Mouse (Mus musculus) lung, embryonic 16.5 days (tissue): ENCODE measurements around the gene Atp6v0a2. TPM values are rescaled to one million over a fixed set of nuclear protein-coding genes. Genes with fewer than 3 reads are reported as not detected.

Experiments
- ATAC-seq: fragments of 200-750 bp; cut with Nextera tagmentation; 2 replicates; pipeline ENCODE4 v1.8.0; 2017; ENCODE audit warnings: low read depth, mild to moderate bottlenecking, moderate library complexity
- H3K27ac ChIP-seq: fragments of 300-500 bp; sonication (generic); 2 replicates; pipeline ENCODE4 v1.5.1; 2014; ENCODE audit warnings: mild to moderate bottlenecking, control low read depth, low read length
- H3K27me3 ChIP-seq: fragments of 300-500 bp; sonication (generic); 2 replicates; pipeline ENCODE4 v1.6.1; 2014; ENCODE audit warnings: low read depth, low read length, mixed read lengths; ENCODE audit not compliant: control insufficient read depth, insufficient read depth
- H3K36me3 ChIP-seq: fragments of 300-500 bp; sonication (generic); 2 replicates; pipeline ENCODE4 v1.6.1; 2014; ENCODE audit warnings: low read length; ENCODE audit not compliant: control insufficient read depth, insufficient read depth
- H3K4me1 ChIP-seq: fragments of 300-500 bp; sonication (generic); replicated peaks from 2 replicates; pipeline ENCODE4 v1.6.1; 2014; ENCODE audit warnings: low read length, mixed read lengths; ENCODE audit not compliant: control insufficient read depth, insufficient read depth
- H3K4me2 ChIP-seq: fragments of 300-500 bp; sonication (generic); 2 replicates; pipeline ENCODE4 v1.6.1; 2014; ENCODE audit warnings: low read depth, low read length, control low read depth
- H3K4me3 ChIP-seq: fragments of 300-500 bp; sonication (generic); 2 replicates; pipeline ENCODE4 v1.5.1; 2014; ENCODE audit warnings: mild to moderate bottlenecking, low read length, control low read depth
- H3K9ac ChIP-seq: fragments of 300-500 bp; sonication (generic); 2 replicates; pipeline ENCODE4 v1.6.1; 2014; ENCODE audit warnings: low read length, control low read depth
- H3K9me3 ChIP-seq: fragments of 300-500 bp; sonication (generic); 2 replicates; pipeline ENCODE4 v1.6.1; 2016; ENCODE audit warnings: low read length; ENCODE audit not compliant: control insufficient read depth
- WGBS: fragments of 180-500 bp; shearing (Covaris S2); extraction: QIAGEN DNeasy Blood & Tissue Kit; methylation state at CpG from one replicate; pipeline ENCODE4 v1.1.7; 2014; 5-methylcytosine and 5-hydroxymethylcytosine counted together
- polyA plus RNA-seq: library from polyadenylated mRNA; unstranded; fragments of >200 nt; fragmentation: Nextera tagmentation; extraction: Ambion mirVana; gene quantifications from 2 replicates; pipeline ENCODE4 v1.2.1, GENCODE M21; 2015

Atp6v0a2 gene
- polyA plus RNA-seq, 1 experiment from 2014 or later: 39.5 TPM

GRCm38 (mm10) chr5:124723125-124723524, 94.7 kb downstream of the Atp6v0a2 start:
- H3K27ac ChIP-seq: no peak overlapping the region
- 92% methylated on average over 6 of the region's 6 CpGs for WGBS
- H3K4me3 ChIP-seq: no peak overlapping the region
- peaks cover 22% of the 10 kb centered on the region for H3K36me3 ChIP-seq
- no peak overlapping the region for H3K9ac ChIP-seq
- no peaks in the 10 kb centered on the region for H3K9me3 ChIP-seq
- H3K27me3 ChIP-seq: no peaks in the 10 kb centered on the region
- no peaks in the 10 kb centered on the region for H3K4me1 ChIP-seq
- H3K4me2 ChIP-seq: no peak overlapping the region
- ATAC-seq: no peak

GRCm38 (mm10) chr5:124724997-124725396, 96.6 kb downstream of the Atp6v0a2 start, which contains the start of gene Dnah10:
TSS of gene Dnah10 (plus strand) at chr5:124725085.
- Histone ChIP-seq H3K27ac (no peak within 1 kb of the TSS), H3K9me3 (no peaks in the 10 kb centered on the region), H3K9ac (no peak within 1 kb of the TSS), H3K4me2 (no peak within 1 kb of the TSS), H3K27me3 (no peaks in the 10 kb centered on the region), H3K4me3 (no peak within 1 kb of the TSS), H3K36me3 (peaks cover 12% of the 10 kb centered on the region), H3K4me1 (peaks cover 5% of the 10 kb centered on the region; the same call in 1 of the 2 replicates)
- ATAC-seq: peak; percentile 43; the same call in 1 of the 2 replicates
- 9% methylated on average over 29 of the region's 29 CpGs for WGBS

GRCm38 (mm10) chr5:124729662-124730206, 101.4 kb downstream of the Atp6v0a2 start:
- no peaks in the 10 kb centered on the region for H3K36me3 ChIP-seq
- no peaks in the 10 kb centered on the region for H3K9me3 ChIP-seq
- peak; percentile 43; the same call in 1 of the 2 replicates for ATAC-seq
- peak overlapping the region; percentile 42 for H3K4me3 ChIP-seq
- no peaks in the 10 kb centered on the region for H3K27me3 ChIP-seq
- no peak overlapping the region for H3K27ac ChIP-seq
- H3K4me1 ChIP-seq: peaks cover 5% of the 10 kb centered on the region; the same call in 1 of the 2 replicates
- peak overlapping the region; percentile 47; the same call in 1 of the 2 replicates for H3K9ac ChIP-seq
- 13% methylated on average over 19 of the region's 21 CpGs for WGBS
- H3K4me2 ChIP-seq: peak overlapping the region; percentile 63

GRCm38 (mm10) chr5:124733961-124734360, 105.6 kb downstream of the Atp6v0a2 start:
- Histone ChIP-seq H3K4me1 (peaks cover 5% of the 10 kb centered on the region; the same call in 1 of the 2 replicates), H3K36me3 (no peaks in the 10 kb centered on the region), H3K4me2 (no peak overlapping the region), H3K27ac (no peak overlapping the region), H3K4me3 (no peak overlapping the region), H3K9me3 (no peaks in the 10 kb centered on the region), H3K9ac (no peak overlapping the region), H3K27me3 (no peaks in the 10 kb centered on the region)
- 82% methylated on average over 12 of the region's 12 CpGs for WGBS
- no peak for ATAC-seq

GRCm38 (mm10) chr5:124741898-124742599, 113.7 kb downstream of the Atp6v0a2 start:
- ATAC-seq: no peak
- no peak overlapping the region for H3K4me3 ChIP-seq
- no peak overlapping the region for H3K4me2 ChIP-seq
- H3K4me1 ChIP-seq: no peaks in the 10 kb centered on the region
- 92% methylated on average over 21 of the region's 21 CpGs for WGBS
- no peaks in the 10 kb centered on the region; the same call in 1 of the 2 replicates for H3K9me3 ChIP-seq
- no peaks in the 10 kb centered on the region for H3K27me3 ChIP-seq
- H3K27ac ChIP-seq: no peak overlapping the region
- no peak overlapping the region for H3K9ac ChIP-seq
- H3K36me3 ChIP-seq: no peaks in the 10 kb centered on the region

- WGBS: 78% methylated on average over 3 of the region's 3 CpGs
- Histone ChIP-seq H3K9me3 (no peaks in the 10 kb centered on the region; the same call in 1 of the 2 replicates), H3K27me3 (no peaks in the 10 kb centered on the region), H3K27ac (no peak overlapping the region), H3K36me3 (no peaks in the 10 kb centered on the region), H3K4me1 (no peaks in the 10 kb centered on the region), H3K9ac (no peak overlapping the region), H3K4me2 (no peak overlapping the region), H3K4me3 (no peak overlapping the region)
- ATAC-seq: no peak
Measured at GRCm38 (mm10) chr5:124743841-124744240, 115.5 kb downstream of the Atp6v0a2 start.

- no peaks in the 10 kb centered on the region for H3K4me1 ChIP-seq
- H3K4me3 ChIP-seq: no peak overlapping the region
- H3K9ac ChIP-seq: no peak overlapping the region
- no peaks in the 10 kb centered on the region for H3K9me3 ChIP-seq
- no peaks in the 10 kb centered on the region for H3K36me3 ChIP-seq
- H3K4me2 ChIP-seq: no peak overlapping the region
- whole genome bisulfite sequencing: 90% methylated on average over 15 of the region's 15 CpGs
- no peak overlapping the region for H3K27ac ChIP-seq
- no peak for ATAC-seq
- H3K27me3 ChIP-seq: no peaks in the 10 kb centered on the region
Measured at GRCm38 (mm10) chr5:124746220-124746619, 117.8 kb downstream of the Atp6v0a2 start.

- no peak overlapping the region for H3K4me3 ChIP-seq
- H3K27me3 ChIP-seq: no peaks in the 10 kb centered on the region
- H3K4me1 ChIP-seq: no peaks in the 10 kb centered on the region
- H3K9ac ChIP-seq: no peak overlapping the region
- H3K9me3 ChIP-seq: no peaks in the 10 kb centered on the region
- H3K27ac ChIP-seq: no peak overlapping the region
- H3K4me2 ChIP-seq: no peak overlapping the region
- WGBS: 82% methylated on average over 18 of the region's 18 CpGs
- H3K36me3 ChIP-seq: no peaks in the 10 kb centered on the region
- no peak for ATAC-seq
Measured at GRCm38 (mm10) chr5:124748296-124748695, 119.9 kb downstream of the Atp6v0a2 start.

- Histone ChIP-seq H3K9me3 (no peaks in the 10 kb centered on the region), H3K9ac (no peak overlapping the region), H3K4me1 (no peaks in the 10 kb centered on the region), H3K36me3 (no peaks in the 10 kb centered on the region), H3K27ac (no peak overlapping the region), H3K27me3 (no peaks in the 10 kb centered on the region), H3K4me3 (no peak overlapping the region), H3K4me2 (no peak overlapping the region)
- ATAC-seq: no peak
- WGBS: 57% methylated on average over 9 of the region's 9 CpGs
Measured at GRCm38 (mm10) chr5:124751656-124752055, 123.3 kb downstream of the Atp6v0a2 start.
